Mouse (Mus musculus) cerebral cortex, adult 2 months (tissue): Measurements from ENCODE around the gene Lyplal1.

ENCODE experiments used
- WGBS: fragments of 180-500 bp; shearing (Covaris S2); methylation state at CpG from one replicate; pipeline ENCODE4 v1.1.7; 2018; 5-methylcytosine and 5-hydroxymethylcytosine counted together

The Lyplal1 gene

GRCm38 (mm10) chr1:186116701-186117488, at the start of gene Lyplal1:
Lyplal1 (minus strand) TSS chr1:186117310.
- WGBS, result 2% methylated on average over 44 of the region's 44 CpGs

DNA sequence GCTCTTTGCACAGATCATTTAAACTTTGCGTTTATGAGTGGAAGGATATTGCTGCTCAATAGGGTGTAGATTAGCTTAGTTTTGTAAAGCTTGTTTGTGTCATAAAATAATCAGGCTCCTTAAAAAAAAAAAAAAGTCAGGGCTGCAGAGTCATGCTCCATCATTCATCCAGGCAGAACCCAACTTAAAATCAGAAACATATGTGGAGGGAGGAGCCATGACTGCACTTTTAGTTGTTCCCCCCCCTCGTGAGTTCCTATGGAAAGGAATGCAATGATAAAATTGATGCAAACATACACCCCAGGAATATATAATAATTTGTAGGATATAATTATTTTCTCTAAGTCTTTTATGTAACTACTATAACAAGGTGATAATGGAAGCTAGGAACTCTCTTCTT, 46.5 kb upstream of the Lyplal1 start:
- 84% methylated on average over 2 of the region's 2 CpGs for WGBS

- 71% methylated on average over 12 of the region's 12 CpGs for WGBS
Observed at GRCm38 (mm10) chr1:186163206-186163605, 46.1 kb upstream of the Lyplal1 start.

DNA sequence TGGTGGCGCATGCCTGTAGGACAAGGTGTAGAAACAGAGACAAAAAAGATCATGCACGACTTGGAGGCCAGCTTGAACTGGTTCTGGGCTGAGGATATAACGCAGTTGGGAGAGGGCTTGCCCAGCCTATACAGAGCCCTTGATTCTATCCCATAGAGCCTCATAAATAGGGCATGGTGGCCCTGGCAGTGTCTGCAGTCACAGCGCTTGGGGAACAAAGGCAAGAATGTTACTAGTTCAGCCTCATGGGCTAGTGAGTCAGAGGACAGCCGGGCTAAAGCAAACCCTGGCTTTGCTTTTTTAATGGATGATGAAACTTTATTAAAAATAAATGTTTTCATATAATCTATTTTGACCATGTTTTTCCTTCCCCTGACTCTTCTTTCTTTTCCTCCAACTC, 33.3 kb upstream of the Lyplal1 start:
- WGBS, result 90% methylated on average over 5 of the region's 5 CpGs

DNA sequence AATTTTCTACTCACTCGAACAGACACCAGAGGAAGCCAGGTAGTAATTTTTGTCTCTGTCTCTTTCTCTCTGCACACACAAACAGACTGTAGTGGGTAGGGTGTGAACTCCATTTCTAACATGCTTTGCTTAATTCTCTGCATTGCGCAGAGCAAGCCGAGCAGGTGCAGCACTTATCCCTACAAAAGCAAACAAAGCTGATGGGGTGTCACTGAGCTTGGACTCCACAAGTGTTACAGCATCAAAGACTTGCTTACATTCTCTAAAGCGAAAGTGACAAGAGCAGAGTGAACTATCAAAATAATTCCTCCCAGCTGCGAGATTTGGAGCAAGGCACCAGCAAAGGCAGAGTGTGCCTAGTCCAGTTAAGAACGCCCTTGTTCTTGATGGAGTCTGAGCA, 28.3 kb upstream of the Lyplal1 start:
- 46% methylated on average over 6 of the region's 6 CpGs for WGBS

DNA sequence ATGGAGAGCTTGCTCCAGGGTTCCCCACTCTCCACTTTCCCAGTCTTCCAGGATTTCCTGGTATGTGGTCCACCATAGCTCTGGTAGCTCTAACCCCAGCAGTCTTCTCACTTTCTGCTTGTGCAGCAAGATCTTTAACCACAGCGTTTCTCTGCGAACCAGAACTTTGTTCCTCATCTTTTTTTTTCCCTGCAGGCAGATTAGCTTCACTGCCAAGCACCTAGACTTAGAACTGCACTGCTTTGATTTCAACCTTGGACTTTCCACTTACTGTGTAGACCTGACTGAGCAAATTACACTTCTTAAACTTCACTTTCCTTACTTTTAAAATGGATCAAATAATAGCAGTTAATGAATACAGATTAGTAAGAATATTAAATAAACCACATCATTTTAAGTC, 23.1 kb upstream of the Lyplal1 start:
- 82% methylated on average over 2 of the region's 2 CpGs for WGBS

GRCm38 (mm10) chr1:186137873-186138272, 20.8 kb upstream of the Lyplal1 start:
- WGBS, result 44% methylated on average over 12 of the region's 12 CpGs

DNA sequence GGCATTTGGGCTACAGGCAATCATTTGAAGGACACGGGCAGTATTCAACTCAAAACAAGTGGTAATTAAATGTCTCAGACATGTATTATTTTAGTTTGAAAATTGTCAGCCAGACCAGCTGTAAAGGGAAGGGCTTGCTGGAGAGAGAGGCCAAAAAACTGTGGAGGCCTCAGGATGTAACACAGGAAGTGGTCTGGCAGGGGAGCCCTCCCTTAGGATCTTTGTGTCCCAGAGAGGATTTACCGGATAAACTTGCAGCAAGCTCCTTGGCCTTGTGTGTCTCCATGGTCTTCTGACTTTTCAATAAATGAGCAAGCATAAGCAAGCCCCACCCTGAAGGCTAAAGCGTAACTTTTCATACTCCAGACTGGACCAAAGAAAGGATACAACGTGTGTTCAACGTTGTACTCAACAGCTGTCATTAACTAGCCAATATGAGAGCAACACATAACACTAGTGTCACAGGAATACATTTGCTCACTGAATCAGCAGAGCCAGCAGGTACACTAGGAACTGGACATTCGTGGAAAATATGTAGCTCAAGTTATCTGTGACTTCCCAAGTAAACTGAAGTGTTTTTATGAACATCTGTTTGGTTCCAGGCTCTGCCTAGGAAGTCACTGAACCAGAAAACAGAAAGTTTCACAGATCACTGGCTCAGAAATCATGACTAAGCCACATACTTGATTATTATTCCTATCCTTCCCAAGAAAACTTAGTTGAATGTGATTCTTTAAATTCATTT, 19.7 kb upstream of the Lyplal1 start:
- 79% methylated on average over 6 of the region's 6 CpGs for WGBS

- WGBS, result 90% methylated on average over 3 of the region's 3 CpGs
Observed at GRCm38 (mm10) chr1:186131465-186131864, 14.4 kb upstream of the Lyplal1 start.

DNA sequence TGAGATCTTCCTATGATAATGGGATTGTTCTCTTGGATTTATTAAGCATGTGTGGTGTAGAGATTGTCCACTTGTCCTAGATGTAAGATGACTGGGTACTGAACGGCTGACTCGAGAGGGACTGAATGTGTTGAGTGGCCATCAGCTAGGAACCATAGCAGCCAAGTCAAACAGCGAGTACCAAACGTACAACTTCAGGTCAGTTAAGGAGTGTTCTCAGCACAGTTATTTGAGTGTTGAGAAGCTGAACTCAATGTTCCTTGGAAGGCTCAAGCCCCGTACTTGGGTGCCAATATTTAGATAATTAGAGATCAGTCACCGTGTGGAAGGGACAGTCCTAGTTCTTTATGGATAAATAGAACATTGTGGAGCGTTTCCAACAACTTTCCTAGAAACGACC, 11.8 kb upstream of the Lyplal1 start:
- WGBS, result 82% methylated on average over 8 of the region's 8 CpGs

DNA sequence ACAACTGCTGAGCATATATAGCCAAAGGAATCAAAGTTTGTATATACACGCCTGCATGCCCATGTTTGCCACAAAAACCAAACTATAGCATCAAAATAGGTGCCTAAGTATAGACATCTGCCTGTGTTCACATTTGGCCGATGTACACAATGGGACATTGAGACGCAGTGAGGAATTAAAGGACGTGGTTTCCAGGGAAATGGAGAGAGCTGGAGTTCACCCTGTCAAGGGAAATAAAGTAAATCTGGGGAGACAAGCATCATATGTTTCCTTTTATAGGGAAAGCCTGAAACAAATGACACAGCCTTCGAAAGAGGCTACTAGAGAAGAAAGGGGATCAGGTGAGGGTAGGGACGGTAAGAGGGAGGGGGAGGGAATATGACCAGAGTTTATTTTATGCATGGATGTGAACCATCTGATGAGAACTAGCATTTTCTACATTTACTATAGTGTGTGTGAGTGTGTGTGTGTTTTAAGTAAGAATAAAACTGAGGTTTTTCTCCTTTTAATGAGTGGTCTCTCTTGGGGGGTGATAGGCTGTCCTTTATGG, 9.3 kb upstream of the Lyplal1 start:
- 81% methylated on average over 6 of the region's 6 CpGs for WGBS

DNA sequence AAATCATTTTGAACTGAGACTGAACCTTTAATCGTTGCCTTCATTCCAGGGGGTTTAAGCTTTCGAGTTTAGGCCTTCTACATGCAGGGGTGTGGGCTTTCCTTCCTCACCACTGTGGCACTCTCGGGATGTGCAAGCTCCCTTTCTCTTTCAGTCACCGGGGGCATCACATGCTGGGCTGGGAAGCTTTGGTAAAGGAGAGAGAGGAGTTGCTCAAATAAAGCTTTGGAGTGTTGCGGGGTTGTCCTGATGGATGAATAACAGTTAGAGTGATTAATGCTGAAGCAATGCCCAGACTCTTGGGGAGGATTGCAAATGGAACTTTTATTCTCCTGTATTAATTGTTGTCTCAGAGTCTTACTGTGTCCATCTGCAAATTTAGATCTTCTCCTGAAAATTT, 2.7 kb upstream of the Lyplal1 start:
- WGBS, result 59% methylated on average over 5 of the region's 5 CpGs

DNA sequence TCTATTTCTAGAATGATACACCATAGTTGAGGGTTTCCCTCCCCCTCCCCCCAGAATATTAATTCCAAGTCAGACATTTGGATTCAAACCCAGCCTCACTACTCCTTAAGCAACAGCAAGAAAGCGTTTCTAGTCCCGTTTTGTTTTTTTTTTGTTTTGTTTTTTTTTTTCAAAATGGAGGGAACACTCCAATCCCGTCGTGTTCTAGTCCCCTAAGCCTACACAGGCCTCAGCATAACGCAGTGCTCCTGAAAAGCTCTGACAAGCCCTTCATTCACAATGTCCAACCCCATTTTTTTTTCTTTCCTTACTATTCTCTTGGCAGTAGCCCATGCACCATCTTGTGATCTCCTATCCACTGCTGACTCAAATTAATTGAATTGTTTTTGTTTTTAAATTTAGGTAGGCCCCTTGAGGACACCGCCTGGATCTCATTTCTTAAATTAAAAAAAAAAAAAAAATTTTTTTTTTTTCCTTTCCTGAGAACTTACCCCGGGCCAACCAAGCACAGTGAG, 967 bp downstream of the Lyplal1 start:
- WGBS, result 35% methylated on average over 7 of the region's 7 CpGs

DNA sequence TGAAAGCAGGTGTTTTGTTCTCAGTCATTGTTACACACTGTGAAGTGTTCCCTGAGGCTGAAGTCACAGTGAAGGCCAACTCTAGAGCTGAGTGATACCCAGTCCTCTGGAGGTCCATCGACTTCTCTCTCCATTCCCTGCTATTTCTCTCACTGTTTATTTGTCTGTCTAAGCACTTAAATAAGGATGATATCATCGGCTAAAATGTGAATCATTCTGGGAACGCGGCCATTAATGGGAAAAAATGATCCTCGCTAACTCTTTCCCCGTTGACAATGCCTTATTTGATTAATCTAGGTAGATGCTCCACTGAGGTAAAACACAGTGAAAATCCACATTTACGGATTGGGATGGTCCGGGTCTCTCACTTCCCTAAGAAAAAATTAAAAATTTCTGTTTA, 14.8 kb downstream of the Lyplal1 start:
- WGBS, result 89% methylated on average over 8 of the region's 8 CpGs

GRCm38 (mm10) chr1:186066266-186066897, 50.7 kb downstream of the Lyplal1 start:
- 59% methylated on average over 2 of the region's 2 CpGs for WGBS

DNA sequence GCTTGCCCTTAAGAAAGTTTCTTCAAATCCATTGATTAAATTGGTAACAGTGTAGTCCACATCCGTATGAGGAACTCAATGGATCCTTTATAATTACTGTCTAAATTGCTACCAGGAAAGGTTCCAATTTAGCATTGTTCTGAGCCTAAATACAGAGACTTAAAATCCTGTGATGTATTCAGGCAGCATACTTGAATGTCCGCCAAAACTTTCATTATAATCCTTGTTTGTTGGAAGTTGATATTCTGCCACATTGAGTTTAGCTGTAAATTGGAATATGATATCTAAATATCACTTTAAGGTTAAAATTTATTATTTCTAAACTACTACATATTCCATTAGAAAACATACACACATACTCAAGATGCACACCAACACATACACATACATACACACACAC, 57.1 kb downstream of the Lyplal1 start:
- 44% methylated on average over 2 of the region's 2 CpGs for WGBS

- 88% methylated on average over 7 of the region's 7 CpGs for WGBS
Observed at GRCm38 (mm10) chr1:186054227-186054626, 62.9 kb downstream of the Lyplal1 start.

DNA sequence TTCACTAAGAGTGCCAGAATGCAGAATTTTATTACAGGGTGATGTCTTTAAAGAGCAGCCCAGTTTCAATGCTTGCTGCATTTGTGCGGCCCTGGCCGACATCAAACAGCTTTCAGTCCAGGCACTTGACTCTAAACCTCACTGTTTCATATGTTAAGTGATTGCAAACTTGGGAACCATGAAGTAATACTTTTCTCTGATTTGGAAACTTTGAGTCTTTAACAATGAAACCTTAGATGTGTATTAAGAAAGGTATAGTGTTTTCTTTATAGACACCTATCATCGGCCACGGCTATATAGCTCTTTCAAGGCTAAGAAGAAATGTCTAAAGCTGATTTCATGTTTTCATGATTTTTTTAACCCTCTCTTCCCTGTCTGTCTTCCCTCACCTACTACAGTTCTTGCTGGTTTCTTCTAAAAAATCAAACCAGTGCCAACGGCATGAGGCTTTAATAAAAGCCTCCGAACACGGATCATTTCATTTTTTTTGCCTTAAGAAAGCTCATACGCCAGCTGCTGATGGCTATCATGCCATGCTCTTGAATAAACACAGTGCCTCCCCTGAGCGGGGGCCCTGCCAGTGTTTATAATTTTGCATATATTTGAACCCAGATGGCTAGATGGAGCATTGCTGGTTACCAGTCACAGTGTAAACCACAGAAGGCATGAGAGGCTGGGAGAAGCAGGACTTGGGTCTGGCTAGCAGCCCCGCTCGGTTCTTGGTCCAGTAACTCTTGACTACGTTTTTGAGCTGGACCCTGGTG, 63.6 kb downstream of the Lyplal1 start:
- 89% methylated on average over 12 of the region's 12 CpGs for WGBS

- 64% methylated on average over 11 of the region's 11 CpGs for WGBS
Observed at GRCm38 (mm10) chr1:186043709-186044452, 73.2 kb downstream of the Lyplal1 start.

DNA sequence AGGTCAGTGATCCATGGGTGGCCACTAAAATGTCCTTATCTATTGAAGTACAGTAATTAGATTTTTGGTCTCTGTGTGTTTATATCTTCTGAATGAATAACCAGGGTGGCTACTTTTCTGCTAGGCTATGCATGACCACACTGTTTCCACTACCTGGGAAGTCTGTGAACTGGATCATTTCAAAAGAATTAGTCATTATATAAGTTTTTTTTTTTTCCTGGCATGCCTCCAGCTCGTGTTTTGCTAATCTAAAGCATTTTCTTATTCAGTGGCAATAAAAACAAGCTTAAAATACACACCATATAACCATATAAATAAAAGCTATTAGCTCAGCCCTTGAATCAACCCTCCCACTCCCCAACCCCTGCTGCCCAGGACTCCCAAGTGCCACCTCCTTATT, 75.3 kb downstream of the Lyplal1 start:
- 42% methylated on average over 1 of the region's 1 CpGs for WGBS
